Mouse (Mus musculus) kidney, adult 9 months (tissue): ENCODE results near the gene Cenpv.

Experiments used
- DNase-seq: peaks from one replicate; pipeline ENCODE4 v3.0.0; 2022

Cenpv gene

GRCm38 (mm10) chr11:62539089-62539890 lies at the start of gene Cenpv:
Gene Cenpv (minus strand): TSS chr11:62539261.
- DNase-seq, result peak; percentile 72

GRCm38 (mm10) chr11:62587034-62587433 lies 48.0 kb upstream of the Cenpv start:
- DNase-seq, result no peak

- DNase-seq, result no peak
Observed at GRCm38 (mm10) chr11:62584671-62585206, 45.7 kb upstream of the Cenpv start.

- DNase-seq, result peak; percentile 72
Observed at GRCm38 (mm10) chr11:62583031-62583430, 44.0 kb upstream of the Cenpv start.

- no peak for DNase-seq
Observed at GRCm38 (mm10) chr11:62576530-62577152, 37.6 kb upstream of the Cenpv start.

- no peak for DNase-seq
Observed at GRCm38 (mm10) chr11:62575659-62576438, 36.8 kb upstream of the Cenpv start.

GRCm38 (mm10) chr11:62575297-62575658 lies 36.2 kb upstream of the Cenpv start:
- peak; percentile 88 for DNase-seq

GRCm38 (mm10) chr11:62574703-62575085 lies 35.6 kb upstream of the Cenpv start:
- DNase-seq, result no peak

- DNase-seq, result no peak
Observed at GRCm38 (mm10) chr11:62573959-62574702, 35.1 kb upstream of the Cenpv start, which contains the start of gene Trpv2. Gene Trpv2 (plus strand): TSS chr11:62574486.

GRCm38 (mm10) chr11:62568300-62568699 lies 29.2 kb upstream of the Cenpv start:
- DNase-seq, result no peak

- DNase-seq, result no peak
Observed at GRCm38 (mm10) chr11:62566211-62566610, 27.1 kb upstream of the Cenpv start.

- no peak for DNase-seq
Observed at GRCm38 (mm10) chr11:62565747-62566146, 26.7 kb upstream of the Cenpv start.

- DNase-seq, result no peak
Observed at GRCm38 (mm10) chr11:62563590-62563989, 24.5 kb upstream of the Cenpv start.

- DNase-seq, result no peak
Observed at GRCm38 (mm10) chr11:62560463-62561016, 21.5 kb upstream of the Cenpv start.

GRCm38 (mm10) chr11:62558961-62559646 lies 20.0 kb upstream of the Cenpv start:
- peak; percentile 95 for DNase-seq

GRCm38 (mm10) chr11:62558152-62558551 lies 19.1 kb upstream of the Cenpv start:
- no peak for DNase-seq

- peak; percentile 85 for DNase-seq
Observed at GRCm38 (mm10) chr11:62557205-62557604, 18.1 kb upstream of the Cenpv start.

- DNase-seq, result no peak
Observed at GRCm38 (mm10) chr11:62555896-62556412, 16.9 kb upstream of the Cenpv start.

GRCm38 (mm10) chr11:62554934-62555517 lies 16.0 kb upstream of the Cenpv start:
- no peak for DNase-seq

GRCm38 (mm10) chr11:62554163-62554855 lies 15.2 kb upstream of the Cenpv start:
- DNase-seq, result no peak
